Mouse (Mus musculus) c-Kit-positive CD71-positive TER-119-positive erythroid progenitor cells, embryonic 14.5 days (primary cell): Measurements from ENCODE around the gene Arhgef9.
A peak's percentile ranks its signal among the peaks of the same experiment; 100 is the strongest.

Experiments used
- DNase-seq: peaks from one replicate; pipeline ENCODE4 v3.0.0-alpha.2; 2013; ENCODE audit warnings: low spot score

Gene Arhgef9

DNA sequence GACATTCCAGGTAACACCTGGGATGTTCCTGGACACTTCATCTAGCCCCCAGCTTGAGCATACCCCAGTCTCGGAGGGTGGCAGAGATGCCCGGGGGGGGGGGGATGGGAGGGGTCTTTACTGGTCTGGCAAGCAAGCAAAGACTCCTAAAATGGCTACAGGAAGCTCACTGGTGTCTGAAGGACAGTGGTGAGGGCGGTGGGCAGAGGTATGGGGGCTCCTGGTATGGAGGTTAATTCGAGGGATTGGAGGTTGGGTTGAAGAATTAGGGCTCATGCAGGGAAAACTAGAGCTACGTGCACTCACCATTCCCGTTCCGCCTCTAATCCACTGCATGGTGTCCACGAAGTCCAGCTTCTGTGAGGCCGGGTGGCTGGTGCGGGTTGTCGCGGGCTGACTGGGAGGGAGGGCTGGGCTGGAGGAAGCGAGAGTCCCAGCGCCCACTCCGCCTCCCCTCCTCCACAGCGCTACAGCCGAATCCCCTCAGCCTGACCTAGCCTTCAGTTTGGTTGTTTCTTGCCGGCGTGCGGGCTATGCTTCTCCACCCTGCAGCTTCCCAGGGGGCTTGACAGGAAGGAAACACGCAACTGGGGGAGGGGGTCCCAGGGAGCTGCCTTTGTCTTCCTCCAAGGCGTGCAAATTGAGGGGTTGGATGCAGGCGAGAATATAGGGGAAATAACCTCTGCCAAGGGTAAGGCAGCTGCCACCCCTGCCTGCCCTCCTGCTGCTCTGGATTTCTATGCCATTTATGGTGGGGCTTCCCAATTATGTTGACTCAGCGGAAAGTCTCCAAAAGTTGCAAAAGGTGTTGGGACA is at the start of gene Arhgef9:
Gene Arhgef9, minus strand, starts transcription at position 753 of the 816 bp plus-strand sequence.
- no peak for DNase-seq

DNA sequence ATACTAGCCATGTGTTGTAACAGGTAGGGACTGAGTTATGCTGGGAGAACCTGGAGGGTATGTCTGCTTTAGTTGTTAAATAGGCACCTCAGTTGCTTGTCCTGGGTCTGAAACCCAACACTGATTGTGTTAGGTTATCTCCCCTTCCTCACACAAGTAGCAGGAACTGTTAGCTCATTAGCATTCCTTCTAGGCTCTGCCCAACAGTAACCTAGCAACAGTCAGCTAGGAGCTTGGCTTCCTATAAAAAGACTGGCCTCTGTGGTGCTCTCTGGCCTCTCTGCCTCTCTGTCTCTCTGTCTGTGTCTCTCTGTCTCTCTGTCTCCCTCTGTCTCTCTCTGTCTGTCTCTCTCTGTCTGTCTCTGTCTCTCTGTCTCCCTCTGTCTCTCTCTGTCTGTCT is 42.2 kb upstream of the Arhgef9 start:
- DNase-seq: no peak

DNA sequence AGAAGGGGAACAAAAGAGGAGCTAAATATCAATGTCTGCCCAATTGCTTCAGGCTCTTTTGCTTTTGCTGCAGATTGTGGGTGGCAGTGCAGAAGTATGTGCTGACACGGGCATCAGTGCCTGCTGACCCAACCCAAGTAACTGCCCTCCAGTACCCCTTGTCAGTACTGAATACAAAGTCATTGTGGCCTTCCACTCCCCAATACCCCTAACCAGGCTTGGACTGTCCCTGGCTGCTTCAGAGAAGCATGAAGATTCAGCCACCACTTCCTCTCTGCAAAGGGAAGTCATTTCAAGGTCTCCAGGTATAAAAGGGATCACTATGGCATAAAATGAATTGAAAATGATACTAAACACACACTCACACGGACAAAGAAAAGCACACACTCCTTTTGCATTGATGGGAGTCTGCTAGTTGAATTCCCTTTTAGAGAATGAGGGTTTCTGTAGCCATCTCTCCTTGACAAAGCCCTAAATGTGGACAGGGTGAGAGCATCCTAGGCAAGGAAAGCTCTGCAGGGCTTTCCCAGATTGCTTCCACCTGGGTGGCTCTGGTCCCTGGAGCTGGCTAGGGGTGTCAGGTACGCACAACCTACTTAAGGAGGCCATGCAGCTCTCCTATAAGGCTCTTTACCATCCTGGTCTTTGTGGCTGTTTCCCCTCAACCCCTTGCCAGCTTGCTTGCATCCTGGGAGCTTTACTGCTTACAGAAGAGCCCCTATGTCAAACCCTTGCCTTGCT is 1.1 kb downstream of the Arhgef9 start:
- DNase-seq: no peak

DNA sequence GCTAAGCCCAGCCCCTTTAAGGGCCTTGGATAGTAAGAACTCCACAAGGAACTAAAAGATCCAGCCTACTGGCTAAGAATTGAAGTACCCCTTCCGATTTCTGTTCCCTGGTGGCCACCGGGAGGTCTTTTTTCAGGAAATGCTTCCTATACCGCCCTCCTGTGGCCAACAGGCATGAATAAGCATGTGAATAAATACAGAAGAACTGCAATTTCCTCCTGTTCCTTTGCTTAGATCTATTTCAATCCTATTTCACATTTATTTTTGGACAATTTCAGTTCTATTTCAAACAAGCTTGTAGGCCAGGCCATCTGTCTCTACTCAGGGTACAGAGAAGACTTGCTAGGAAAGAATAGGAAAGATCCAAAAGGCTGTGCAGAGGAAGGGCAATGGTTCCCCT is 20.7 kb downstream of the Arhgef9 start:
- DNase-seq: peak; percentile 8

DNA sequence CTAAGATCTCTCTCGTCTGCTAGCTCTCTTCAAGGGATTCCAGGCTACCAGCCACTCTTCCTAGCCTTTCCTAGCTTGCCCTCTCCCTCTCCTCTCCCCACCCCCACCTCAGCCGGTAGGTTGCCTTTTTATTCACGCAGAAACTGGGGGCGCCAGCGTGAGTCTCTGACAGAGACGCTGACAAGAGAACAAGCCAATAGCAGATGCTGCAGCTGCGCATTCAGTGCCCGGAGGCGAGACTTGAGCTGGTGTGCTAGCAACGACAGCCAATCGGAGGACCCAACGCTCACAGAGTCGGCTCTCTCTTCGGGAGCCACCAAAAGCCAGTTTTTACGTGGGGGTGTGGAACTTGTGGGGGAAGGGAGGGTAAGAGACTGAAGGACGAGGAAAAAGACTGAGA is 30.3 kb downstream of the Arhgef9 start:
- peak; percentile 54 for DNase-seq

DNA sequence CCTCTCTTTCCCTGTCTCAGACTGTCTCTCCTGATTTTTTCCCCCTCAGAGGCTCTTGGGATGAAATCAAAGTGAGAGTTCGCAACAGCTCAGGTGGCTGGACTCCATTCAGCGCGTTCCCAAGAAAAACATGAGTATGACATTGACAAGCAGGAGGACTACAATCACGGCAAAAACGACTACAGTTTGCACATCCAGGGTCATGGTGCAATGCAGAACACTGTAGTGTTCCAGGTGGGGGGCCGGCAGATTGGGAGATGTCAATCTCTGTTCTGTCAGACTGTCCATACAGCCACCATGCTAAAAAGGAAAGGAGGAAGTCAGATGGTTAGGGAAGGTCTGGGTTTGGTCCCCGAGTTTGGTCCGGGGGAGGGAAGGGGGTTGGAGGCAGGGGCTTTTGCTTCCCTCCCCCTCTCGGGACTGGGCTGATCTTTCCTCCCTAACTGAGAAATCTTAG is 31.0 kb downstream of the Arhgef9 start:
- DNase-seq: no peak

DNA sequence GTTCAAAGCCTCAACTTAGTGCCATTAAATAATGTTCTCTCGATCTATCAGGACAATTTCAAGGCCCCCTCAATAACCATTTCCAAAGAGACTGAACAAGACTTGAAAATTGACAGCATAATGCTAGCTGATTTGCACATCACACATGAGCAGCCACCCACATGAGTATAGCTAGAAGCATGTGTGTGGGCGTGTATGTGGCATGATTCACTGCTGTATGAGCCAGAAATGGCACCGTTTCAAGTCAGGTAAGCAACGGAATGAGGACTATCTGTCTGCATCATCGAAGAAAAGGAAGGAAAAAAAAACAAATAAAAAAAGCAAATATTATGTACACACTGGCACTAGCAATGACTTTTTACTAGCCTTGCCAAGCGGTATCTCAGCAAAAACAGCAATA is 32.5 kb downstream of the Arhgef9 start:
- no peak for DNase-seq

DNA sequence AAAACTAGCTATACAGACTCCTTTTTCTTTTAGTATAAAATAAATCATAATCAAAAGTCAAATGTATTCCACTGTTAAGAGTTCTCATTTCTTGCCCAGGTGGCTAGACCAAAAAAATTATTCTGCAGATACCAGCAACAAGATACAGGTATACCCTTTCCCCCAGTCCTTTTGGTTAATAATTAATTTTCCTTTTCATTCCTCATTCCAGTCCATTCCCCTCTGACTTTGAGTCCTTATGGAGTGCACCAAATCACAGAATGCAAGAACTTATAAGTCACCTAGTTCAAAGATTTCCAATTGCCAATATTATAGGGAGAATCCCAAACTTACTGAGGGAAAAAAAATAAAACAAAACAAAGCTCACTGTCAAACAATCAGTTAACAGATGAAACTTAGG is 33.2 kb downstream of the Arhgef9 start:
- no peak for DNase-seq

DNA sequence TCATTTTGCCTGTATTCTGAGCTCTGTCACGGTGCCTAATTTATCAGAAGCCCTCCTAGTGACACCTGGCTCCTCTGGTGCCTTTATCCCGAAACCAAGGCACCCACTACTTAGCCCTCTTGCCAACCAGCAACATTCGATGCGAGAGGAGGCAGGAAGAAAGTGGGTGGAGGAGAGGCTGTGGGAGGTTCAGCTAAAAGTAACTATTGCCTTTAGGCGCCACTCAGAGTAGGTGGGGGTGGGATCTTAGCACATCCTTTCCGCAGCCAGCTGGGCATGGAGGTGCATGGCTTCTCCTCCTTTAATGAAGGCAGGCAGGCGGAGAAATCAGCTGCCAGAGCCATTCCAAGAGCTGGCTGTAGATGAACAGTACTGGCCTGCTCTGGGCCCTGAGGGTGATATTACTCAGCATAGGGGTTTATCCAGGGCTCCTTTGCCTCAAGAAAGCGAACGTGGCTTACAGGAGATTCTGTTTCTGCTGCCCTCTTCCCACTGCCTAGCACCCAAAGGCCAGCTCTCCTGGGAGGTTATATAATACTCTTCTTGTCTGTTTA is 39.7 kb downstream of the Arhgef9 start:
- no peak for DNase-seq

DNA sequence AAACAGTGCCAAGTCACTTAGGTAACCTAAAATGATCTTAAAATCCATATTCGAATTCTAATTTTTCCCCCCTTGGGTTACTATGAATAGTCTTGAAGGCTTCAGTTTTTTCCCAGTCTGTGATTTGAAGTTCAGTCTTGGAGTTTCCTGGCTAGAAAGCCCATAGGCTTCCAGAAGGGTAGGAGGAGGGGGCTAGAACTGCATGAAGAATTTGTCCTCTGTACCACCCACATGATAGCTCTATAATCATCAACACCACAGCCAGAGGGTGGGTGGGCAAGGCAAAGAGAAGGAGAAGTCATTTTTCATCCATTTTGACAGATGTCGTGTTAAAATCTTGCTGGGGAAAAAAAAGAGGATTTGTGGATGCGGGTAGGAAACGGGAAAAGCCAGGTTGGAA is 58.0 kb downstream of the Arhgef9 start:
- no peak for DNase-seq

DNA sequence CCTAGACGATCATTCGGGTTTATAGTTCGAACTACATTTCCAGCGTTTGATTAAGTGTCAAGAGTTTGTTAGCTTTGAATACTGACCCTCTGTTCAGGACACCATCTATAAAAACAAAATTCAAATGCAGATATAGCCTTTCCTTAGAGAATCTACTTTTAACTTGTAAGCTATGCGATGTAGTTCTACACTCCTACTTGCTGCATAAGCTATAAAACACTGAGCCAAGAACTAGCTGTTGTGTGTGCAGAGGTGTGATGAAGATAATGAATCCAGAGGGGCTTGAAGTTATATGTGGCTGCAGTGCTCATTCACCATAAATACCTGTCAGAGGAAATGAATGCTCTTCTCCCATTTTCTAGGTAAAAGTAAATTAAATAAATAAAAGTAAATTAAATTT is 63.2 kb downstream of the Arhgef9 start:
- no peak for DNase-seq

DNA sequence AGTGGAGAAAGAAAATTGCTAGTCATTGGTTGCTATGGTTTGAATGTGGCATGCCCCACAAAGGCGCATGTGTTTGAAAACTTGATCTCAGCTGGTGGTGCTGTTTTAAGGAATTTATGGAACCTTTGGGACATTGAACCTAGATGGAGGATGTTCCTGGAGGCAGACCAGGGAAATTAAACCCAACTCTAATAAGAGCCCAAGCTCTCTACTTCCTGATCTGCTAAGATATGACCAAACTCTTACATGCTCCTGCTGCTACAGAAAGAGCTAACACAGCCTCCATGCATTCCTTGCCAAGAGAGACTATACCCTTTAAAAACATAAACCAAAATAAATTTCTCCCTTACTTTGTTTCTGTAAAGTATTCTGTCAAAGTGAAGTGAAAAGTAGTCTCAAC is 63.7 kb downstream of the Arhgef9 start:
- DNase-seq: no peak

DNA sequence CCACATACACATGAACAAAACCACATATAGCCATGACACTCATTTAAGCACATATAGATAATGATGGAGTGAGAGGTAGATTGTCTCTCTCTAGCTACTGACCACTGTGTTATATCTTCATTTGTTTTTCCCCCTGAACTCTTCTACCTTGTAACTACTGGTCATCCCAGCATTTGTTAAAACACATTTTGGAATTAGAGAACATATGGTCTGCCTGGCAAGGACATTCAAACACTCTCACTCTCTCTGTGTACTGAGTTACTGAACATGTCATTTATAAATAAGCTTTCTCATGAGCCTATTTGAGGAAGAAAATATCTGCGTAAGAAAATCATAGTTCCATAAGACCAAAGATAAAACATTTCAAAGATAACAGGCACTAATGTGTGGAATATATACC is 64.9 kb downstream of the Arhgef9 start:
- no peak for DNase-seq

DNA sequence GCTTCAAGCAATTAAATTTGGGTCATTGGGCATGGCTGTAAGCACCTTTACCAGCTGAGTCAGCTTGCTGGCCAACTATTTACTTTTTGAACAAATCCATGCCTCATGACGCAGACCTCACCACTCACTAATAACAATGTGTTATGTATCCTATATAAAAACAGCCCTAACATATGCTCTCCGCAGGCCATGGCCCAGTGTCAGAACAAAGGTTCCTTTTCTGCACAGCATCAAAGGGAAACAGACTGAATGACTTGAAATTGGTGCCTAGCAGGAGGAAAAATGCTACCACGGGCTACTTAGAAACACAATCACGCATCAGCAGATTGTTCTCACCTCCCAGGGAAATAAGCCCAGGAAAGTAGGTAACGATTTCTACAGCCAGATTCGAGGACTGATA is 73.2 kb downstream of the Arhgef9 start:
- no peak for DNase-seq

DNA sequence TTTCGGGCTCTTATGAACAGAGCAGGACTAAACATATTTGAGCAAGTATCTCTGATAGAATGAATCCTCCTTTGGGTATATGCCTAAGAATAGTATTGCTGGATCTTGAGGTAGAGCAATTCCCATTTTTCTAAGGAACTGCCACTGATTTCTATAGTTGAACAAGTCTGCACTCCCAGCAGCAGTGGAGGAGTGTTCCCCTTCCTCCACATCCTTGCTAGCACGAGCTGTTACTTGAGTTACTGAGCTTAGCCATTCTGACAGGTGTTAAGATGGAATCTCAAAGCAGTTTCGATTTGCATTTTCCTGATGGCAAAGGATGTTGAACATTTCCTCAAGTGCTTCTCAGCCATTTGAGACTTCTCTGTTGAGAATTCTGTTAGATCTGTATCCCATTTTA is 92.3 kb downstream of the Arhgef9 start:
- DNase-seq: no peak

DNA sequence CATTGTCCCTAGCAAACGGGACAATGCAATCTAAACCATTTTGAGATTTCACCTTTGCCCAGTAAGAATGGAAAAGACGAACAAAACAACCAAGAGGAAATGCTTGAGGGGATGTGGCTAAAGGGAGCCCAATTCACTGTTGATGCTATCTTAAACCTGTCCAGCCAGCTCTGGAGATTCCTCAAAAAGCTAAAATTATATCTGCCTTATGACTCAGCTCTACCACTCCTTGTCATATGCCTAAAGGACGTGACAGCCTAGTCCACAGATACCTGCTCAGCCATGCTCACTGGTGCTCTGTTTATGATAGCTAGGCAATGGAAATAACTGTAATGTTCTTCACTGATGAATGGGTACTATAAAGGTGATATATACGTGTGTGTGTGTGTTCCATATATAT is 109.0 kb downstream of the Arhgef9 start:
- DNase-seq: no peak

DNA sequence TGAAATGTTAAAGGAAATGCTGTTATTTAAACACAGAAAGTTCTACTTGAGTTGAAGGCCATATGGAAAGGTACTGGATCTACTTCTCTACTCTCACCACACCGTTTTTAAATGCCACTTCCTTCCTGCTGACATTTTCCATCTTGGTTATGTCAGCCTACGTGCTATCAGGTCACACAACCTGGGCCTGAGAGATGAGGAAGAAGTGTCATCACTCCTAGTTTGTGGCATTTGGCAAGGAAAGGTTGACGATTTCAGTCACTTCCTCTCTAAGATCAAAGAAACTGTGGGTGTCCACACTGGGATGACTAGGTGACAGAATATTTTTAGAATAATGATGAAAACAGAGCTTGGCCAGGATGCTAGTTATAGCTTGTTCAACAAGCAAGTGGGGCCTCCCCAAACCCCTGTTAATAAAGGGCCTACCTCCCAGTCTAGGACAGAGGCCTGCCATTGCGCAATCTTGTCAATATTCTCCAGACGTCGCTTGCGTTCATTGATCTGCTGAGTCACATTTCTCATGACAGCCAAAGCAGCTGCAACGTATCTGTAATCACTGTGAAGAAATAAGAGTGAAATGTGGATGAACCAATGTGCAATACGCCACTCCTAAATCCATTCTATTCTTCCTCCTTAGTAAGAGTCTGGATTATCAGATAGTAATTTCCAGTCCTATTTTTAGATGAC is 119.5 kb downstream of the Arhgef9 start:
- DNase-seq: no peak

DNA sequence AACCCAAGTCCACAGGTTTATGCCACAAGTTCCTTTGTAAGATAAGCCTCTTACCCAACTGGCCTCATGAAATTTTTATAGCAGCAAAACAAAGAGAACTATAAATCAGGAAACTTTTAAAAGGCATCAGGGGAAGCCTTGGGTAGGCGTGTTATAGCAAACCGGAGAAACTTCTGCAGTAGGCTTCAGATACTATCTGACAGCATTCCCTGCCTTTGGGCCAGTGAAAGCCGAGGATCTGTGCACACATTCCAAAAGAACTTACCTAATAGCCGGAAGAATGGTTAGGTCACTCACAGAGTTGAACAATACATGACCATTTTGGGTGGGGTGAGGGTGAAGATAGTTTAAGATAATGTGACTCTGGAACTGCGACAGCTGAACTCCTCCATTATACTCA is 168.7 kb downstream of the Arhgef9 start:
- DNase-seq: no peak

DNA sequence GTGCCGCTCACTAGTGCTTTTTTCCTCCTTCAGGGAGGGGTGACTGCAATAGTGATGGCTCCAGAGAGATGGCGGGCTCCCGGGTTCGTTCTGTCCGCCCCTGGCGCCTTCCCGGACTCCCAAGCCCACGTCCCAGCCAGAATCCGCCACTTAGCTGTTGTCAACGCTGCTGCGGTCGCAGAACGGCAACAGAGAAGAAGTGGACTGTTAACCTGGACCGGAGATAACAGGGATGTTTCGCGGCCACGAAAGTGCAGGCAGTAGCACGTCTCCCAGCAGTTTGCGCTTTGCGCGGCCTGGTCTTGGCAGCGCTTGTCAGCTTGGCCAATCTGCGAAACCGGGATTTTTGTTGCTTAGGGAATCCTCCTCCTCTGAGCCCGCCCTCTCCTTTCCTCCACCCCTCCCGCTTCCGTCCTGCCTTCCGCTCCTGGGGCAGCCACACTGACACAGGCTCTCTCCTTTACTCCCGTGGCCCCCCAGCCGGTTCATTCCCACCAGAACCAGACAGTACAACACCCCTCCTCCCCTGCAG is 170.2 kb downstream of the Arhgef9 start, which contains the start of gene Spin4:
Gene Spin4, minus strand, starts transcription at position 322 of the 532 bp plus-strand sequence.
- peak; percentile 34 for DNase-seq

DNA sequence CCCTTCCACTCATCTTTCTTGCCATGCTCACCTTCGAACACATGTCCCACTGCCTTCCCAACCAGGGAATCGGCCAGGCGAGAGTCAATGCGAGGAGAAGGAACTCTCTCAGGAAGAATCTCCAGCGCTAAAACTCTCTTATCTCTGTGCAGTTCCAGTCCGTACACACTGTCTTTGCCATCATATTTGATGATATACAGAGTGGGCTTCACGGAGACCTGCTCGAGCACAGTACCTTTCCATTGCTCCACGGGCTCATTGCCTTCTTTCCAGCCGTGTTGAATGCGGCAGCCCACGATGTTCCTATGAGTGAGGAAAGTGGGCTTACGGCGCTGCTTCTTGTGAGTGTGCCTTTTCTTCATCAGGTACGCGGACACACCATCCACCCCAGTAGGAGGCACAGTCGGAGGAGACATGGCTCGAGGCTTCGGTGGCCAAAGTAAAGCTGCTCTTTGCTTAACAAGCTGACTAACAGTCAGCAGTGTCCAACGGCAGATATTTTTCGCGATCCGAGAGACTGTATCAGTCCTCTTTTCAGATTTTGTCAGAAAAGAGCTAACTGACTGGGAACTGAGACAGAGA is 170.8 kb downstream of the Arhgef9 start:
- peak; percentile 5 for DNase-seq

DNA sequence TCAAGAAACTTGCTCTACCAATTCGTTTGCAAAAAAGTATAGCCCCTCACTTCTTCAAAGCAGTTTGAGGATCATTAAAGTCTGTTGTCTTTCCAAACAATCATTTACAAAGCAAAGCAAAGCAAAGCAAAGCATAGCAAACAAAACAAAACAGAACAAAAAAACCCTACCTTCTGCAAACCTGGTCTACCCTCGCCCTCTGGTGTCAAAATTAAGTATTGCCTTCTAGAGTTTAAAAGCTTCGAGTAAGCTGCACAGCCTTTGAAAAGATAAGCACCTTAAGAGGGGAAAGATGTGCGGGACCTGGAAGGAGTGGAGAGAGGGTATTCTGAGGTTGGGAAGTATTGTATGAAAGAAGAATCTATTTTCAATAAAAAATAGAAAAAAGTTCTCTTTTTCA is 184.6 kb downstream of the Arhgef9 start:
- peak; percentile 42 for DNase-seq
